Mouse (Mus musculus): Measurements from ENCODE around the gene Jtb. TPM values are rescaled to one million over a fixed set of nuclear protein-coding genes. Genes with fewer than 3 reads are reported as not detected.
A peak's percentile ranks its signal among the peaks of the same experiment; 100 is the strongest.
"Not testable (repeated sequence)": the region's sequence is repeated elsewhere in the genome, so short reads cannot be mapped to it uniquely, and the experiment has no call there.

Gene Jtb
- total RNA-seq, 4 experiments from 2014 or later, result 36.9 to 38.2 (median 37.4) TPM

DNA sequence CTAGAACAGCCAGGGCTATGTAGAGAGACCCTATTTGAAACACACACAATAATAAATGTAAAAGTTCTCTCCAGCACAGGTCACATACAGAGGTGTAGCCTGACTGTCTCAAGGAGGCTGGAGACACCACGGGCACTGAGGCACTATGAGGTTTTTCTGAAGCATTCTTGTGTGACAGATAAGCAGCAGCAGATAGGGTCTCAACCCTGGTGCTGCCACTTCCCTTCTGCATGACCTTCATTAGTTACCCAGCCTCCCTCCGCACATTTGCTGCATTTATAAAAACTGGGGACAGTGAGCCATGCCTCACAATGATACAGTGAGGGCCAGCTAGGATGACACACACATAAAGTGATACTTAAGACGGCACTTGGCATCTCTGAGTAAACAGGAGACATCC is 8.5 kb upstream of the Jtb start:
- no peak for DNase-seq (ENCODE audit: low spot score in 2 of 2)

DNA sequence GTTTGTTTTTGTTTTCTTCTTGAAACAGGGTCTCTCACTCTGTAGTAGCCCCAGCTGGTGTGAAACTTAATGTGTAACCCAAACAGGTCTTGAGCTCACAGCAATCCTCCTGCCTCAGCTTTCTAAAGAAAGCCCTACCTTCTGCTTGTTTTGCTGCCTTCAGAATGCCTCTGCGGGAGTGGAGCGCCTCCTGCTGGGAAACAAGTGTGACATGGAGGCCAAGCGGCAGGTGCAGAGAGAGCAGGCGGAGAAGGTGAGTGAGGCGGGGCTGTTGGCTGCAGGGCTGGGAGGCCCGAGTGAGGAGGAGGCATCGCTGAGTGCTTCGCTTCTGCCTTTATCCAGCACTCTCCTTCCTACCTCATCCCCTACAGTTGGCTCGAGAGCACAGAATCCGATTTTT is 7.1 kb upstream of the Jtb start:
- no peak for DNase-seq (ENCODE audit: low spot score in 2 of 2)

GRCm38 (mm10) chr3:90231075-90231474 is 322 bp upstream of the Jtb start:
- no peak for DNase-seq (ENCODE audit: low spot score in 2 of 2)

GRCm38 (mm10) chr3:90241251-90241650 is 9.9 kb downstream of the Jtb start:
- DNase-seq (ENCODE audit: low spot score in 2 of 2), result no peak

- no peak for DNase-seq (ENCODE audit: low spot score in 2 of 2)
Observed at GRCm38 (mm10) chr3:90241669-90242358, 10.4 kb downstream of the Jtb start.

DNA sequence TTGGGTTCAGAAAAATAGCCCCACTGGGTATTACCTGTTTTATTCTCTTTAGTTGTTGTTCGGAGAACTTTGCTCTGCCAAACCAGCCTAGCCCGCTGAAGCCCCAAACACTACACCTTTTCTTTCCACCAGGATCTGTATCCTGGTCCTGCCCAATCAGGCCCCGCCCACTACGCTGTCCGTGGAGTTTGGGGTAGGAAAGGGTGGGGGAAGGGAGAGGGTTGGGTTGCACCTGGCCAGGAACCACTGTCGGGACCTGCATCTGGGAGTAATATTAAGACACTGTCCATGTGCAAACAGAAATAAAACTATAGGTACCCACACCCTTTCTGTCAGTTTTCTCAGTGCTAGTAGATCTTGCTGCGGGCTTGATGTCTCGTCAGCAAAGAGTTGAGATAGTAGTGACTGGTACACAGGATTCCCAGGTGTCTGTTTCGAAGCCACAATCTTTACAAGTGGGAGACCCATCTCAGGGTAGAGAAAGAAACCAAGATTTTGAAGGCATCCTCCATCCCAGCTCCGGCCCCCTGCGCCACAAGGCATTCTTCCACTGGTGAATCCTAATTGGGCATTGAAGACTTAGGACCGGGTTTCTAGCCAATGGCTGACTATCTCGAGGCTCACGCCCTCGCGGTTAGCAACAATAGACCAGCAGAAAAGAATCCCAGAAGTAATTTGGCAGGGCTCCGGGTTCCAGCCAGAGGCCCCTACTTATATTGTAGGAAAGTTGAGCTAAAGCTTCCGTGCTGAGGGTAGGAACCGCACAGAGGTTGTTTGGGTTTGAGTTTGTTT is 11.8 kb downstream of the Jtb start, which contains the start of gene Creb3l4:
TSS of gene Creb3l4 (minus strand) at position 529 of the 792 bp plus-strand sequence.
- DNase-seq (ENCODE audit: low spot score in 2 of 2), result no peak

DNA sequence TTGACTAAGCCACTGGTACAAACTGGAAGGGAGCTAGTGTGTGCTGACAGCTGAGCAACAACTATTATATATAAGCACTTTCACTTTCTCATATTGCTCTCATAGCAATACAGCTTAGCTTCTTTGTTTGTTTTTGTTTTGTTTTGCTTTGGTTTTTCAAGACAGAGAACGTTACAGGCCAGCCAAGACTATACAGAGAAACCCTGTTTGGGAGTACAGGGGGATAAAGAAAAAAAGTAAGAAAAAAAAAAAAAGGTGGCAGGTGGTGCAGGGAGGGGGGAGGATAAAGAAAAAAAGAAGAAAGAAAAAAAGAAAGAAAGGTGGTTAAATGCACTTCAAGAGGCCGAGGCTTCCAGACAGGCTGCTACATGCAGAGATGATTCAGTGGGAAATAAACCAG is 14.0 kb downstream of the Jtb start:
- DNase-seq (ENCODE audit: low spot score in 2 of 2), result no peak

GRCm38 (mm10) chr3:90247630-90247959 is 16.2 kb downstream of the Jtb start:
- no peak for DNase-seq (ENCODE audit: low spot score in 2 of 2)

GRCm38 (mm10) chr3:90247960-90248745 is 16.8 kb downstream of the Jtb start, which contains the start of gene Slc39a1:
Slc39a1 (plus strand) TSS chr3:90248172.
- peak; percentile 91 to 92 for DNase-seq (ENCODE audit: low spot score in 2 of 2)

GRCm38 (mm10) chr3:90248746-90249100 is 17.3 kb downstream of the Jtb start:
- DNase-seq (ENCODE audit: low spot score in 2 of 2), result no peak

- DNase-seq (ENCODE audit: low spot score in 2 of 2), result no peak
Observed at GRCm38 (mm10) chr3:90250791-90251190, 19.4 kb downstream of the Jtb start.

DNA sequence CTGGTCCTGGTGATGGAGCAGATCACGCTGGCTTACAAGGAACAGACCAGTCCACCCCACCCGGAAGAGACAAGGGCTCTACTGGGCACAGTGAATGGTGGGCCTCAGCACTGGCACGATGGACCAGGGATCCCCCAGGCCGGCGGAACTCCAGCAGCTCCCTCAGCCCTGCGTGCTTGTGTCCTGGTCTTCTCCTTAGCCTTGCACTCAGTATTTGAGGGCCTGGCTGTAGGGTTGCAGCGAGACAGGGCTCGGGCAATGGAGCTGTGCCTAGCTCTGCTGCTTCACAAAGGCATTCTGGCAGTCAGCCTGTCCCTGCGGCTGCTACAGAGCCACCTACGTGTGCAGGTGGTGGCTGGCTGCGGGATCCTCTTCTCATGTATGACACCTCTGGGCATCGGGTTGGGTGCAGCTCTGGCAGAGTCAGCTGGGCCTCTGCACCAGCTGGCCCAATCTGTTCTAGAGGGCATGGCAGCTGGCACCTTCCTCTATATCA is 20.4 kb downstream of the Jtb start:
- DNase-seq (ENCODE audit: low spot score in 2 of 2), result not testable (repeated sequence)

GRCm38 (mm10) chr3:90252659-90253058 is 21.3 kb downstream of the Jtb start:
- DNase-seq (ENCODE audit: low spot score in 2 of 2), result not testable (repeated sequence)

- DNase-seq (ENCODE audit: low spot score in 2 of 2), result not testable (repeated sequence)
Observed at GRCm38 (mm10) chr3:90253174-90253573, 21.8 kb downstream of the Jtb start.

DNA sequence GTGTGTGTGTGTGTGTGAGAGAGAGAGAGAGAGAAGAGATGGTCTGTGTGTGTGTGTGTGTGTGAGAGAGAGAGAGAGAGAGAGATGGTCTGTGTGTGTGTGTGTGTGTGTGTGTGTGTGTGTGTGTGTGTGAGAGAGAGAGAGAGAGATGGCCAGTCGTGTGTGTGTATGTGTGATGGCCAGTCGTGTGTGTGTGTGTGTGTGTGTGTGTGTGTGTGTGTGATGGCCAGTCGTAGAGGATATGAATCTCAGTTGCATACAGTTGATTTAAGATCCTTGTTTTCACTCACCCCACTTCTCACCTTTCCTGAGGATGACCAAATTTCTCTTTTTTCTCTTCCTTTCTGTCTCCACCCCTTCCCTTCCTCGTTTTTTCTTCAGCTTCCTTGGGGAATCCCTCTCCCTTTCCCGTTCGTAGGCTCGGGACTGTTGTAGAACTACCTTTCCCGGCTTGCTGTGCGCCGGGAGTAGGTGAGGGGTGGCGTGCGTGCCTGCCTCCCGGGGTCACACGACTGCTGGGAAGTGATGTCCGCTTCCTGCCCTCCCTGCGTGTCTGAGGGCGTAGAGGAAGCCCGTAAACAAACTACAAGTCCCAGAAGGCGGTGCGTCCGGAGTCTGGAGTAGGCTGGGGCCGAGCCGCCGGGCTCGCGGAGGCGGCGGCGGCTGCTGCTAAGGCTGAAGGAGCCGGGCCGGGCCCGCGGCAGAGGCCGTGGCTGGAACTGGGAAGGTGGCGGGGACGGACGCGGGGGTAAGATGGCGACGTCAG is 22.4 kb downstream of the Jtb start, which contains the start of gene Crtc2:
TSS of gene Crtc2 (plus strand) at position 511 of the 766 bp plus-strand sequence.
- DNase-seq (ENCODE audit: low spot score in 2 of 2), result peak; percentile 97 to 98

DNA sequence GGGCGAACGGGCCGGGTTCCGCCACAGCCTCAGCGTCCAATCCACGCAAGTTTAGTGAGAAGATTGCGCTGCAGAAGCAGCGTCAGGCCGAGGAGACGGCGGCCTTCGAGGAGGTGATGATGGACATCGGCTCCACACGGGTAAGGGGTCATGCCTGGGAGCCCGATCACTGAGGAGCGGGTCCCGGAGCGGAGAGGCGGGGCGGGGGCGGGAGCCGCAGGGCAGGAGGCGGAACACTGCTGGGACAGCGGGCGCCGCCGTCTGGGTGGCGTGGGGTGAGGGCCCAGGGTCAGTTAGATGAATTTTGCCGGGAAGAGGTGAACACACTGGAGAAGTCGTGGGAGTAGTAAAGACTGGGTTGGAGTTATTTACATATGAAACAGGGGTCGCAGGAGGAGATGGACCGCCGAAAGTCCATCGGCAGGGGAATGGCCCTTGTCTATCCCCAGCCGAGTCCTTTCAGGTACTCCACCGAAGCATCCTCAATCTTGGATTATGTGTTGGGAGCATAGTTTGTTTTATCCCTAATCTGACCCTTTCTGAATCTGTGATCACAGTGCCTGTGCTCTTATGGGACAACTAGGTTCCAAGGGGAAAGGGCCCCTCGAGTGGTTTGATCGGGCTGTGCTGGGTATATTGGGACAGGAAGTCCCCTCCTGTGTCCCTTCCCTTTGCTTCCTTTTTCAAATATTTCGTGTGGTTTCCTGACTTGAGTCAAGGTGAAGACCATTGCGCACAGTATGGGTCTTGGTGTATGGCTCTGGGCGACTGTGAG is 23.2 kb downstream of the Jtb start:
- DNase-seq (ENCODE audit: low spot score in 2 of 2), result no peak

DNA sequence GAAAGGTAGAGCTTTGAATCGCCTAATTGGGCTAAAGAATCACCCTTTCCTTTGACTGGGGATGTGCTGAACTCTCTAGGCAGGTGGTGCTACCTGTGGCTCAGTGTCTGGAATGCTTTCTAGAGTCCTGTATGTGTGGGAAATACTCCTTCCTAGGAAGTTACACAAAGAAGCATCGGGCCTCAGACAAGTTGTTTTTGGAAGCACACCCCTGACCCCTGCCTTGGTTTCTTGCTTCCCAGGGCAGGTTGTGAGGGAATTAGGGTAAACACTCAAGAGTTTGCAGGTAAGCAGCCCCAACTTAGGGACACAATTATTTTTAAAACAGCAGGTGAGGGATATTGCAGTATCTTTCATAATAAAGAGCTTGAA is 23.8 kb downstream of the Jtb start:
- DNase-seq (ENCODE audit: low spot score in 2 of 2), result no peak

- no peak for DNase-seq (ENCODE audit: low spot score in 2 of 2)
Observed at GRCm38 (mm10) chr3:90255784-90256353, 24.5 kb downstream of the Jtb start.

DNA sequence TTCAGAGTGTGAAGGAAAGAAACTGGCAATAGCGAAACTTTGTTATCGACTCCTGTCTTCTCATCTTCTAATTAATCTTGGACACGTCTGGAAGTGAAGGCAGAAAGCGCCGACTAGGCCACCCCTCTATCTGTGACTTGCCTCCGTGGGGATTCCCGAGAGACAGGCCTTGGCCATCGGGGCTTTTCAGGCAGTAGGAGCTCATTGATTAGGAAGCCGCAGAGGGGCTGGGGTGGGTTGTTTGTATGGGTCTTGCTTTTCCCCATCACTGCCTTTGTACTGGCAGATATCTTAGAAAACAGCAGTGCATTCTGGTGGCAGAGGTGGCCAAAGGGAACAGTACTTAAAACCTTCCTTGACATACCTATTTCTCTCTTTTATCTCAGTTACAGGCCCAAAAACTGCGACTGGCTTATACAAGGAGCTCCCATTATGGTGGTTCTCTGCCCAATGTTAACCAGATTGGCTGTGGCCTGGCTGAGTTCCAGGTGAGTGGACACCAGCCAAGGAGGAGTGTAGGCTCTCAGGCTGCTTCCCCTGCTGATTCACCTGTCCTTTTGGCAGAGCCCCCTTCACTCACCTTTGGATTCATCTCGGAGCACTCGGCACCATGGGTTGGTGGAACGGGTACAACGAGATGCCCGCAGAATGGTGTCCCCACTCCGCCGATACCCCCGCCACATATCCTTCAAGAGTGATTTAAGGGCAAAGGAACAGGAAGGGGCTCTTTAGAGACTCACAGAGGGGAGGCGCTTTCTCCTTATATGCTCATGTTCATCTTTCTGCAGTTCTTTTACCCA is 25.5 kb downstream of the Jtb start:
- no peak for DNase-seq (ENCODE audit: low spot score in 2 of 2)

Data from layer of hippocampus, adult 8-10 months (tissue).